Mouse (Mus musculus) retina, postnatal 1 day (tissue): ENCODE data around the gene Pik3r2.

Experiments
- DNase-seq: peaks from one replicate; pipeline ENCODE4 v3.0.0-alpha.2; 2012

Pik3r2 gene

DNA sequence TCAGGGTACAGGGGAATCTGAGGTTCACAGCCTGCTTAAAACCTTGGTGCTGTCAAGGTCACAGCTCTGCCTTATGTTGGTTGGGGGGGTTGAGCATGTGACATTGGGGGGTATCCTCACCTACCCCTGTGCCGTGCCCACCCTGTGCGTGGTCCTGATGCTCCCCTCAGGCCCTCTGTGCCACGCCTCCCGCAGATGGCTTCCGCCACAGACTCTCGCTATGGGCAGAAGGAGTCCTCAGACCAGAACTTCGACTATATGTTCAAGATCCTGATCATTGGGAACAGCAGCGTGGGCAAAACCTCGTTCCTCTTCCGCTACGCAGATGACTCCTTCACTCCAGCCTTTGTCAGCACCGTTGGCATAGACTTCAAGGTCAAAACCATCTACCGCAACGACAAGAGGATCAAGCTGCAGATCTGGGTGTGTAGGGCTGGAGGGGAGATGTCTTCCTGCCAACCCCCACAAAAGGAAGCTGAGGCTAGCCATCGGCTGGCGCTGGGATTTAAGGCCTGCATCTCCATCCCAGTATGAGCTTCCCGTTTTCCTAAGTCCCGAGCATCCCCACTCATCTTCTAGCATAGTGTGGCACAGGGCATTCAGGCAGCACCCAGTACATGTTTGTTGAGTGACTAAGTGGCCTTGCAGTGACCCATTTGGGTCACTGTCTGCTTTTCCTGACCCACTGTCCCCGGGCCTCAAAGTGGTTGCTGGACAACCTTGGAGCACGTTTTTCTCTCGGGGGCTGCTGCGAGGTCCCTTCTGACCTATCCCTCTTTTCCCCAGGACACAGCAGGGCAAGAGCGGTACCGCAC is 20.6 kb downstream of the Pik3r2 start:
- no peak for DNase-seq

DNA sequence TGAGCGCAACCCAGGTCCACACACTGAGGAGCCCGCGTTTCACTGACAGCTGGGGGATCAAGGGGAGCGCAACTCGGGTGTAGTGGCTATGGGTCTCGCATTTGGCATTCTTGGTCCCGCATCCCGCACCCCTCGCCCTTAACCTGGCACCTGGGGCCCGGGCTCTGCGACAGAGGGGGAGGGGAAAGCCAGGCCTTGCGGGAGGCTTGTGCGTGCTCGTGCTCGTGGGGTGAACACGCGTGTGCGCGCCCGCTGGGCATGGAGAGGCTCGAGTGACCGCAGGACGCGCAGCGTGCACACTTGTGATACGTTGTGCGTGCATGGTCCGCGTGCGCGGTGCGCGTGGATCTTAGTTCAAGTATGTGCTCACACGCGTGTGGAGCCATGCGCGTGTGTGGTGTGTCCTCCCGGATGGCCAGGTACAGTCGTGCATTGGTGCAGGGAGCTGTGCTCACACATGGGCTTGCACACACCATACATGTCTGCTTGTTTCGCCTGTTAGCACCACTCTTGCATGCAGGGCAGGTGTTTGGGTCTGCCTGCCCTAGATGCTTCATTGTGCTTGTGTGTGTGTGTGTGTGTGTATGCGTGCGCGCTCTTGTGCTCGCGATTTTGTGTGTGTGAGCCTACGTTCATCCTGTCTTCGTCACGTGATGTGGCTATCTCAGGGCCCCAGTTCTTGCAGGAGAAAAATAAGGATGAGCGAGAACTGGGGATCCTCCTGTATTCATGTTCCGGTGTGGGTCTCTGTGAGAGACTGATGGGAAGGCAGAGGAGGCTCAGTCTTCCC is 21.4 kb downstream of the Pik3r2 start:
- peak; percentile 86 for DNase-seq

DNA sequence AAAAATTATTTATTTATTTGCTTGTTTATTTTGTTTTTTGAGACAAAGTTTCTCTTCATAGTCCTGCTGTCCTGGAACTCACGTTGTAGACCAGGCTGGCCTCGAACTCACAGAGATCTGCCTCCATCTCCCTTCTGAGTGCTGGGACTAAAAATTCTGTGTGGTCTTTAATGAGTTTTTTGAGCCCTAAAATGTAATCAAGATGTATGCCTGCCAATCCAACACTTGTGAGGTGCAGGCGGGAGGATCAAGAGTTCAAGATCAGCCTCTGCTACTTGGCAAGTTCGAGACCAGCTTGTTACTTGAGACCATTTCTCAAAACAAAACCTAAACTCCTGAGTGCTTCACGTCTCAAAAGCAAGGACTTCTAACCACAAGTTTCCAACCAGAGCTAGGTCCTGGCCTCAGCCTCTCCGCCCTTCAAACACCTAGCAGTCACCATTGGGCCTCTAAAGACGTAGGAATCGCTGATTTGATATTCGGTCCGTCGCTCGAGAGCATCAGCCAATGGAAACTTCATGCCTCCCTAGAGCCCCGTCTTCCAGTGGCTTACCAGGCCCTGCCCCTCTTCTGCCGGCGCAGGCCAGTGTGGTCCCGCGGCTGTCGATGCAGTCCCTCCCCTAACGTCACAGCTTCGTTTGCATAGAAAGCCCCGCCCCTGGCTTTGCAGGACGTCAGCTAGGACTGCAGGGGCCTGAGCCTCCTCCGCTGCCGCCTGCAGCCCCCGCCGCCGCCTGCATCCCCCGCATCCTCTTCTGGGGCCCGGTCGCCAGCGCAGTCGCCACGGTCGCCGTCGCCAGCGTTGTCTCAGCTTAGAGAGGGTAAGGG is 22.3 kb downstream of the Pik3r2 start, which contains the start of gene Rab3a:
Gene Rab3a, plus strand, starts transcription at position 637 of the 828 bp plus-strand sequence.
- peak; percentile 99 for DNase-seq

DNA sequence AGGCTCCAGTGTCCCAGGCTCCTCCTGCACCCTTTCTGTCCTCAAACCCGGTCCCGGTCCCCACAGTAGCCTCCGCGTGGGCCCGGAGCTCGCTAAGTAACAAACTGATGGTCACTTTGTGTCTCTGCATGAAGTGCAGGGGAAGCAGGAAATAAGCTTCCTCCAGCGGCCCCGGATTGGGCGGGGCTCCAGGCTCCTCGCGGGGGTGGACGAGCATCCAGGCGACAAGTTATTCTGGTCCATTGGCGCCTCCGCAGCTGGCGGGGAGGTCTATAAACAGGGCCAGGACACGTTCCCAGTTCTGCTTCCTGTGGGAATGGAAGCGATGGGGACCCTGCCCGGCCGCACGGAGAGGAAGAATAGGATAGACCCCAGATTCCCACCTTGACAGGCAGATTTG is 23.4 kb downstream of the Pik3r2 start:
- DNase-seq: no peak

DNA sequence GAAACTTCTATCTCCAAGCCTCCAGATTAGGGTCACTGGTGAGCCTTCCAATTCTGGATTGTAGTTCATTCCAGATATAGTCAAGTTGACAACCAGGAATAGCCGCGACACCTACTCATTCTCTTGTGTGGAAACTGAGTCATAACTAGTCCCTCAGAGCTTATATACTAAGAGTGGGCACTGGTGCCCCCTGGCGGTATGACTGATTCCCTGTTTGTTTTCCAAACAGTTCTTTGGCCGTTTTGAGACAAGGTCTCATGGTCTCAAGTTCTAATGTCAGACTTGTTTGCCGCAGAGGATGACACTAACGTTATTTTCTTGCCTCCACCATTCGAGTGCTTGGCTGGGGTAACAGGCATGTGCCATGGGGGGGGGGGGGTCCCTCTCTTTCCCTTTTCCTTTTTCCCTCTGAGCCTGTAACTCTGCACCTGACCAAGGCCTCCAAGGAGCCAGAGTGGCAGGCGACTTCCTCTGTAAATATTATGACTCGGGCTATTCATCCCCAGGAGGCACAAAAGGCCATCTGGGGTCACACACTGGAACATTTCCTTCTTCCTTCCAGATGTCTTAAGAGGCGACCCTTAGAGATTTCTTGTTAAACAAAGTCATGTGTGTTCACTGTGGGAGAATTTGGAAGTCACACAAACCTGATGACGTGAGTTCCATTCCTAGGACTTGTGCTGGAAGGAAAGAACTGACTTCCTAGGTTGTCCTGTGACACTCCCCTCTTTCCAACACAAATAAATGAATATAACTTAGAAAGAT is 24.3 kb downstream of the Pik3r2 start:
- DNase-seq: peak; percentile 72

DNA sequence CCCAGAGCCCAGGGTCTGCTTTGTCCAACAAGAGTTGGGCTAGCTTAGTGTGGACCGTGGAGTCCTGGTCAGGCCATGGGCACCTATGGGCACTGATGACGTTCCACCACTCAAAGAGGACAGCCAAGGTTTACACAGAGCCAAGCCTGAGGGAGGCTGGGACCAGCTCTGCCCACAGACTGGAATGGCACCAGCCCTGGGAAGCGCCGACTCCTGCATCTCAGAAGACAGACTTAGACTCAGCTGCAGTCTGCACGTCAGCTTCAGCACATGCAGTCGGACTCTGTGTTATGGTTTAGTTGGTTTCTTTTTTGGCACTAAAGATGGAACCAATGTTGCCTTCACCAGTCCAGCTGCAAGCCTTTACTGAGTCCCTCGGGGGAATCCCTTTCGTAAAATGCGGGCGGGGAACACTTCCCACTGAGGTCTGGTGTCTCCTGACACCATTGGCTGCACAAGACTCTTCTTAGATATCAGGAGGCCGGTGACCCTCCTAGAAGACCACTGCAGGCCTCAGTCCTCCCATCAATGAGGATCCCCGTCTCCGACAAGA is 26.3 kb downstream of the Pik3r2 start:
- no peak for DNase-seq

DNA sequence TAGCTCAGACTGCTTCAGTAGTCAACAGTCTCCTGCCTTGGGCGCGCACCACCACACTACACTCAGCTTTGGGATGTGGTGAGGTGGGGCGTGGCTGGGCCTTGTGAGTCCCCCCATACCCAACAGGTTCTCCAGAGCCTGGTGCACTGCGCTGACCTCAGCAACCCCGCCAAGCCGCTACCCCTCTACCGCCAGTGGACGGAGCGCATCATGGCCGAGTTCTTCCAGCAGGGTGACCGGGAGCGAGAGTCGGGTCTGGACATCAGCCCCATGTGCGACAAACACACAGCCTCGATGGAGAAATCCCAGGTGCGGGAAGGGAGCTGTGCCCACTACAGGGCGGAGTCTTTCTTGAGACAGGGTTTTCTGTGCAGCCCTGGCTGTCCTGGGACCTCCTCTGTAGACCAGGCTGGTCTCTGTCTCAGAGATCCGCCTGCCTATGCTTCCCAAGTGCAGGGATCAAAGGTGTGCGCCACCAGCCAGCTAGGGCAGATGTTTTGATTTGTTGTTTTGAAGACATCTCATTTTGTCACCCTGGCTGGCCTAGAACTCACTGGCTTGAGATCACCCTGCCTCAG is 27.3 kb downstream of the Pik3r2 start:
- DNase-seq: no peak

DNA sequence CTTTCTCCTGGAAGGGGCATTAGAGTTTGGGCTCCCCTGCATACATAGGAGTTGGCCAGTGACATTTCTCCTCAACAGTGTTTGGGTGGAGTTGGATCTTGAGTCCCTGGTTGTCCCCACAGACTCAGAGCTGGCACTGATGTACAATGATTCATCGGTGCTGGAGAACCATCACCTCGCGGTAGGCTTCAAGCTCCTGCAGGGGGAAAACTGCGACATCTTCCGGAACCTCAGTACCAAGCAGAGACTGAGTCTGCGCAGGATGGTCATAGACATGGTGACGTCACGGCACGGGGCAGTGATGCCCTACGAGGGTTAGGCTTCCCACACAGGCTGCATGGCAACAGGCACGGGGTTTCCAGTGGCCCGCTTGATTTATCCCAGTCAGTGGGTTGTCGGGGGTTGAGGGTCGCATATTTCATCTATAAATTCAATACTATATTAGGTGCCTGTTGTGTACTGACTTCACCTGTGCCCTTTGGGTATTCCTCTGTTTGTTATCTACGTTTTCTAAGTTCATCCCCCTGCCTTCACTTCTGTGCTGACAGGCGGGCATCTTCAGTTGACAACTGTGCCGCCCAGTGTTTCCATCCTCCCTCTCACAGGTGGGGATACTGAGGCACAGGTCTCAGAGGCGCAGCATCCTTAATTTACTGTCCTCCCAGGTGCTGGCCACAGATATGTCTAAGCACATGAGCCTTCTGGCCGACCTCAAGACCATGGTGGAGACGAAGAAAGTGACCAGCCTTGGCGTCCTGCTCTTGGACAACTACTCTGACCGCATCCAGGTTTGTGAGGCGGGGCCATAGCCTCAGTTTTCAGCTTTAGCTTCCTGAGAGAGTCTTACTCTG is 28.0 kb downstream of the Pik3r2 start:
- DNase-seq: no peak

DNA sequence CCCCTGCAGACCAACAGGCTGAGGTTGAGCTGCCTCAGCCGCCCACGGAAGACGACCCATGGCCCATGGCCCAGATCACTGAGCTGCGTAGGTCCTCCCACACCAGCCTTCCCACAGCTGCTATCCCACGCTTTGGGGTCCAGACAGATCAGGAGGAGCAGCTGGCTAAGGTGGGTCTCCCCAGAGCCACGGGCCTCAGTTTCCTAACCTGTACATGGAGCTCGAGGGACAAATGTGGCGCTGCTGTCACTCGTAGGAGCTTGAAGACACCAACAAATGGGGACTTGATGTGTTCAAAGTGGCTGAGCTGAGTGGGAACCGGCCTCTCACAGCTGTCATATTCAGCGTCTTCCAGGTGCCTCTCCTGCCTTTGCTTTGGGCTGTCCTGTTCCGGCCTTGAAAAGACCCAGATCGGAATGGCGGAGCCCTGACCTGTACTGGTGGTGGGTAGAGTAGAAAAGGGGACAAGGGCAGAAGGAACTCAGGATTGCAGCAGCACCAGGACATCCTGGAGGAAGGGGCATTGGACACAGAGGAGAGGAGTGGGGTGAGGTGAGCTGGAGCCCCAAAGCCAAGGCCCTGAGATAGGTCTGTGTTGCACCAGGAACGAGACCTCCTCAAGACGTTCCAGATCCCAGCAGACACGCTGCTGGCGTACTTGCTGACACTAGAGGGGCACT is 29.2 kb downstream of the Pik3r2 start:
- no peak for DNase-seq

DNA sequence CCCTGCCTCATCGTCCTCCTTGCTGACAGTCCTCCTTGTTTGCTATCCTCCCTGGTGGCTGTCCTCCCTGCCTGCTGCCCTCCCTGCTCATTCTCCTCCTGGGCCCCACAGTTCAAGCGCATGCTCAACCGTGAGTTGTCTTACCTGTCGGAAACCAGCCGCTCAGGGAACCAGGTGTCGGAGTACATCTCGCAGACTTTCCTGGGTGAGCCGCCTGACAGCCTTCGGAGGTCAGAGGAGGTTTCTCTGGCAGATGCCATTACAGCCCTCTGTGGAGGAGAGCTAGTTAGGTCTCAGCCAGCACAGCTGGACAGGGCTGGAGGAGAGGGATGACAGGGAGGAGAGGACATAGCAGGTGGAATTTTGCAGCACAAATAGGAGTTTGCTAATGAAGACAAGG is 29.8 kb downstream of the Pik3r2 start:
- no peak for DNase-seq

DNA sequence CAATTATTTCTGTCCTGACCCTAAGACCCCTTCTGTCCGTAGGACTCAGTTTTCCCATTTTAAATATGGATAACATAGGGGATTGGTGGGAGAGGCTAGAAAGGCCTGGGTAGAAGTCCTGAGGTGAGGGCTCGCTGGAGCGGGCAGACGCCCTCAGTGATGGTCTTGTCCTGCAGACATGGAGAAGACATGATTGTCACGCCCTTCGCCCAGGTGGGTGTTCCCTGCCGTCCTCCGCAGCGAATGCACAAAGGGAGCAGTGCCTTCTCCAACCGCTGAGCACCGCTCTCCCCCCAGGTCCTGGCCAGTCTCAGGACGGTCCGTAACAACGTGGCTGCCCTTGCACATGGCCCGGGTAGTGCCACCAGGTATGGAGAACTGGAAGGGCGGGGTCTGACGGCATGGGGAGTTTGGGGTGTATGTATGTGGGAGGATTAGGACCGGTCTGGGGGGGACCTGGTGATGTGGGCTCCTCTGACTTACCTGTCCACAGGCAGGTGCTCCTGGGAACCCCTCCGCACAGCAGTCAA is 30.8 kb downstream of the Pik3r2 start:
- no peak for DNase-seq

DNA sequence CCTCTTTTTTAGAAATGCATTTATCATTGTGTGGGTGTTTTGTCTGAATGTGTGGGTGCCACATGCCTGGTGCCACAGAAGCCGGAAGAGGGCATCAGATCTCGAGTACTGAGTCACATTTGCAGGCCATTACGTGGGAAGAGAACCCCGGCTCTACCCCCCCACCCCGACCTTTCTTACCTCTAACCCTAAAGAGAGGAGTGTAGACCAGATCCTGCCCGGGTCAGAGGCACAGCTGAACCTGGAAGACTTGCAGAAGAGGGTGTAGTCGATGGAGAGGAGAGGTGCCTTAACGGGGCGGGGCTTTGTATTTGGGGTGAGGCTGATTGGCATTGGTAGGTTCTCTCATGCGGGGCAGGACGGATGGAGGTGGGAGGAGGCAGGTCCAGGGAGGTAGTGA is 31.7 kb downstream of the Pik3r2 start:
- no peak for DNase-seq

DNA sequence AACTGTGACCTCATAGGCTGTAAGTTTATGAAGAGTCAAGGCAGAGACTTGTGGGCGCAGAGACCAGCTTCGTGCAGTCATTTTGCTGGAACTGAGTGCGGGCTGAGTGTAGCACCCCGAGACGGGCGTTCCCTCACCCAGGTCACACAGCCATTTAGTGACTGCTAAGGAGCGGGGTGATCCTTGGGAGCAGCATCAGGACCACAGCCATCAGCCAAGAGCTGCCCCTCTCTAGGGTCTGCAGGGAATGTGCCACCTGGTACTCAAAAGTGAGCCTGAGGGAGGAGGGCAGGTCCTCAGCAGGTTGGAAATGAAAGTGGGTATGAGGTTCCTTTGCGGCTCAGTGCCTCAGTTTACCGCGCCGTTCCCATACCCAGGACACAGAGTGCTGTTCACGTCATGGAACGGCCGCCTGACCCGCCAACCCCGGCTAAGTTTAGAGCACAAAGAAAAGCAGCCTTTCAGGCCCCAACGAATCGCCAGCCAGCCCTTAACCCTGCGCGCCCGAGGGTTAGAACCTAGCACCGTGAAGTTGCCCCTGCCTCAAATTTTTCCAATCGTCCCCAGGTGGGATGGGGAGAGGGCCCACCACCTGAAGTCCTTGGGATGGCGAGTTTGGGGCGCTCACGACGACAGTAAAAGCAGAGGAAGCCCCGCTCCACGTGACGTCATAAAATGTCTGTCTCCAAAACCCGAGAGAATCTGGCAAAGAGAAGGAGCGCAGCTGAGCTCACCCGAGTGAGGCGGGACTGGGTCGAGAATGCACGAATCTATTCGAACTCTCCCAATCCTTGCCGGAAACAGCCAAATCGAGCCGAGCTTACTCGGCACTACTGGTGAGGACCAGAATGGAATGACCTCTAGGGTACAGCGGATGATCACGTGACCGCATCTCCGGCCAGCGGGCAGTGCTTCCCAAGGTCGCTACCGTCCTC is 32.6 kb downstream of the Pik3r2 start:
- peak; percentile 40 for DNase-seq

DNA sequence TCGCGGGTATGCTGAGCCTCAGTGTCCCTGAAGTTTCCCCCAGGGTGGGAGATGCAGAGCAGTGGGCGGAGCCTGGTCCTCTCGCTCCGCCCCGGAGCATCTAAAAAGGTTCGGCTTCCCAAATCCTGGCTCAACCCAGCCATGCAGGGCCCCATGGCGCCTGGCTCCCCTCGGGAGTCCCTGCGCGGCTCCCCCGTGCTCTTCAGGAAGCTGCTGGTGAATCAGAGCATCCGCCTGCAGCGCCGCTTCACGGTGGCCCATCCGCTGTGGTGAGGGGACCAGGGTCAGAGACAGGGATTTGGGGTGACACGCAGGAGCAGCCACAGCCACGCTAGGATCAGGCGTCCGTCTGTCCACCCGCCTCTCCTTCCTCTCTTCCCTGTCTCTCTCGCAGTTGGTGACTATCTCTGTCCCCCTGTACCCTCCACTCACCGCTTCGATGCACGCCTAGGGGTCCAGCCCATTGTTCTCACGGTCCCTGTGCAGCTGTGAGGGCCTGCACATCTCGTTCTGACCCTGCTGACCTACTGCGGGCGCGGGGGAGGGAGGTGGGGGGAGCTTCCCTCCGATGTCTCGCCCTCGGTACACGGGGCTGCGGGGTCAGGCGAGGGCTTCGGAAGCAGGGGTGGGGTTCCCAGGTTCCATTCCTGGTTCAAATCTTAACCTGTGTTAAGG is 33.4 kb downstream of the Pik3r2 start:
- DNase-seq: peak; percentile 42

DNA sequence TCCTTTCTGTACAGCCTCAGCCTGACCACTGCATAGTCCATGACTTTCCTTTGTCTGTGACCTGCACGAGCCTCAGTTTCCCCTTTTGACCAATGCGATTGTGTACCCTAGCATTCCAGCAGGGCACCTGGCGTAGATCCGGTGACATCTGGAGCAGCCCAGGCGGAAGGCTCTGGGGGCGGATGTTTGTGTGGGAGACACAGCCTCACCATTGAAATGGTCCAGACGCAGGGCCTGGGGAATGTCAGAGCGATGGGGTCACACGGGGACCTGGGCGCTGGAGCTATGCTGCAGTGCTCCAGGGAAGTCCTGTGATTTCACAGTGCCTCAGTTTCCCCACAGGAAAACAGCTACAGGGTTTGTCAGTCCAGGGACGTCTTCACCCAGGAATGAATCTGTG is 34.3 kb downstream of the Pik3r2 start:
- no peak for DNase-seq

DNA sequence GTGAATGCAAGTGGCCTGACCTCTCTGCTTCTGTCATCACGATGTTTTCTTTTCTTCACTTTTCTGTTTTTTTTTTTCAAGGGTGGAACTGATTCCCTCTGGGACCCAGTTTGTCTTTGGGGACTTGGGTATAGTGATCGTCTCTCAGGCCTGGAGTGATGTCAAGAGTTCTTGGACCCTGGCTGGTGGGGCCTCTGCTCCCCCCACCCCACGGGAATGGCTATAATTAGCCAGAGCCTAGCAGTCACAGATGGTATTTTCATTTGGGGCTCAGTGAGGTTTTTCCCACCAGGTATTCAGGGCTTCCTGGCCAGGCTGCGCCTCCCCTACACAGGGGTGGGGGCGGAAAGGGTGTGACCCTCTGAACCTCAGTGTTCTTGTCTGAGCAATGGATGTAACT is 34.9 kb downstream of the Pik3r2 start:
- no peak for DNase-seq

DNA sequence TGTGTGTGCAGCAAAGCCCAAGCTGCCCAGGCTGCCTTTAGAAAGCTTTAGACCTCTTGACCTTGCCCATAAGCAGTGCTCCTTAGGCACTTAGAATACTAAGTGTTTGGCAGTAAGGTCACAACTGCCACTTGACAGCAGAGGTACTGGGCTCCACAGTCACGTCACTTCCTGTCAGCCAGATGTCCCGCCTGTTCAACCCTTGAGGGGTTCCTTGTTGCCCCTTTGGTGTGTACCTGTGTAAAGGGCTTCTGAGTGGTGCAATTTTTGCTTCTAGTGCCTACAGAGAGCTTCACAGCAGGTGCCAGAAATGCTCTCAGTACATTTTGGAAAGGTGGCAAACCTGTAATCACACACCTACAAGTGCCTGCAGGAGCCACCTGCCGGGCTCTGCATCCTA is 38.3 kb downstream of the Pik3r2 start:
- DNase-seq: no peak

DNA sequence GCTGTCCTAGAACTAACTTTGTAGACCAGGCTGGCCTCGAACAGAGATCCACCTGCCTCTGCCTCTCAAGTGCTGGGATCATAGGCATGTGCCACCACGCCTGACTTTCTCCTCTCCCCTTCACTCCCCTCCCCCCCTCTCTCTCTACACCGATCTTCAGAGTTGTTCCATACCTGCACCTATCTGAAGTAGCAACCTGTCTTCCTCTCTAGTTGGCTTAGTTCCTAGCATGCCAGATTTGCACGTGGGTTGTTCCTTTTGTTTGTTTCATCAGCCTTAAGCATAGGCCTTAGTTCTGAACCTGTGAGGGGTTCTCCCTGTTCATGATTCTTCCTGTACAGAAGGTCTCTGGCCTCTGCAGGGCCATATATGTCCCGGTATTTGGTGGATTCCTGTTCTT is 38.8 kb downstream of the Pik3r2 start:
- DNase-seq: no peak
